Mouse (Mus musculus) ES-Bruce4 (cell line): ENCODE data around the gene Il31. TPM values are rescaled to one million over a fixed set of nuclear protein-coding genes. Genes with fewer than 3 reads are reported as not detected.

Source experiments
- H3K27ac ChIP-seq: 2 replicates; pipeline ENCODE4 v1.5.1; 2012; ENCODE audit warnings: low read length, inconsistent platforms; ENCODE audit not compliant: insufficient read depth
- H3K27me3 ChIP-seq: 2 replicates; pipeline ENCODE4 v1.6.1; 2012; ENCODE audit warnings: mild to moderate bottlenecking, low read length, inconsistent platforms; ENCODE audit not compliant: control insufficient read depth, poor library complexity, insufficient read depth, severe bottlenecking
- H3K36me3 ChIP-seq: 2 replicates; pipeline ENCODE4 v1.6.1; 2012; ENCODE audit warnings: inconsistent platforms, mild to moderate bottlenecking, low read length, moderate library complexity; ENCODE audit not compliant: control insufficient read depth, poor library complexity, insufficient read depth, severe bottlenecking
- H3K4me1 ChIP-seq: one replicate; pipeline ENCODE4 v1.8.1; 2011; ENCODE audit warnings: low read length; ENCODE audit not compliant: control insufficient read depth, insufficient read depth
- H3K4me3 ChIP-seq: 2 replicates; pipeline ENCODE4 v1.5.1; 2011; ENCODE audit warnings: low read depth, mild to moderate bottlenecking, low read length
- H3K9ac ChIP-seq: 2 replicates; pipeline ENCODE4 v1.6.1; 2012; ENCODE audit warnings: low read depth, mild to moderate bottlenecking, inconsistent platforms; ENCODE audit not compliant: poor library complexity, severe bottlenecking
- H3K9me3 ChIP-seq: replicated peaks from 2 replicates; pipeline ENCODE4 v1.6.1; 2012; ENCODE audit warnings: mild to moderate bottlenecking, low read length, inconsistent platforms; ENCODE audit not compliant: control insufficient read depth, poor library complexity, insufficient read depth, severe bottlenecking
- CTCF ChIP-seq: IDR thresholded peaks from one replicate; pipeline ENCODE4 v1.8.1; 2011; ENCODE audit warnings: low read depth, low read length
- EP300 ChIP-seq: IDR thresholded peaks from 2 replicates; pipeline ENCODE4 v1.6.1; 2011; ENCODE audit warnings: low read depth, low read length; ENCODE audit not compliant: insufficient read depth
- POLR2A ChIP-seq: IDR thresholded peaks from one replicate; pipeline ENCODE4 v1.8.1; 2011; ENCODE audit warnings: low read length; ENCODE audit not compliant: insufficient read depth
- polyA plus RNA-seq: library from polyadenylated mRNA; stranded (reverse); fragments of >200 nt; gene quantifications from 2 replicates; pipeline ENCODE4 v1.2.4, GENCODE M21; 2011; ENCODE audit warnings: low read depth; ENCODE audit not compliant: missing spikeins, insufficient read depth, insufficient read length

Gene Il31
- polyA plus RNA-seq, 1 experiment, result not detected

DNA sequence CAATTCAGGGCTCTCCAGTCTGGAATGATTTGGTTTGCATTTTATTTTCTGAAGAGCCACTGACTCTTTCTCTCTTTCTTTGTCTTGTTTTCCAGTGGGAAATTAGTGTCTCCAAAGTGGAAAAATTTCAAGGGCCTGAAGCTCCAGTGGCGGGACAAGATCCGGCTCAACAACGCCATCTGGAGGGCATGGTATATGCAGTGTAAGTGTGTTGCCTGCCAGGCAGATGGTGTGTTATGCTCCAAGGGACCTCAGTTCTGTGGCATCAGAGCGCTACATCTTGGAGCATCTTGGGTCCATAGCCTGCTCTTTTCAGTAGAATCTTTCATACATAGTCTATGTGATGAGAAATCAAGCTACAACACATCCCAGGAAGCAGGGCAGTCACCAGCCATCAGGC lies 49.3 kb downstream of the Il31 start:
- no peak overlapping the region for H3K4me3 ChIP-seq
- TF ChIP-seq POLR2A (no peak), CTCF (peak; percentile 68)
- H3K4me1 ChIP-seq, result no peaks in the 10 kb centered on the region

GRCm38 (mm10) chr5:123439312-123439711 lies 50.0 kb downstream of the Il31 start:
- no peak for TF ChIP-seq POLR2A
- TF ChIP-seq EP300, result no peak
- TF ChIP-seq CTCF, result no peak
- Histone ChIP-seq H3K27ac (no peak overlapping the region), H3K36me3 (no peaks in the 10 kb centered on the region), H3K4me3 (no peak overlapping the region), H3K4me1 (no peaks in the 10 kb centered on the region), H3K9ac (no peak overlapping the region), H3K27me3 (no peaks in the 10 kb centered on the region), H3K9me3 (no peaks in the 10 kb centered on the region)

More for the DNA sequence above, 49.3 kb downstream of the Il31 start:
- no peaks in the 10 kb centered on the region for H3K27me3 ChIP-seq
- no peak overlapping the region for H3K9ac ChIP-seq
- no peaks in the 10 kb centered on the region for H3K36me3 ChIP-seq
- H3K9me3 ChIP-seq, result no peaks in the 10 kb centered on the region
- no peak overlapping the region for H3K27ac ChIP-seq

GRCm38 (mm10) chr5:123438381-123438780 lies 50.9 kb downstream of the Il31 start:
- H3K9ac ChIP-seq, result no peak overlapping the region
- TF ChIP-seq CTCF, result no peak
- no peak for TF ChIP-seq POLR2A
- no peak for TF ChIP-seq EP300
- H3K27ac ChIP-seq, result no peak overlapping the region
- no peaks in the 10 kb centered on the region for H3K9me3 ChIP-seq
- H3K27me3 ChIP-seq, result no peaks in the 10 kb centered on the region
- no peaks in the 10 kb centered on the region for H3K36me3 ChIP-seq
- no peaks in the 10 kb centered on the region for H3K4me1 ChIP-seq
- H3K4me3 ChIP-seq, result no peak overlapping the region

- no peaks in the 10 kb centered on the region for H3K27me3 ChIP-seq
- H3K36me3 ChIP-seq, result no peaks in the 10 kb centered on the region
- TF ChIP-seq EP300 (no peak), CTCF (no peak), POLR2A (no peak)
Measured at GRCm38 (mm10) chr5:123436780-123437175, 52.5 kb downstream of the Il31 start.

GRCm38 (mm10) chr5:123436071-123436779 lies 53.1 kb downstream of the Il31 start:
- H3K27ac ChIP-seq, result no peak overlapping the region

More at GRCm38 (mm10) chr5:123436780-123437175, 52.5 kb downstream of the Il31 start:
- H3K4me1 ChIP-seq, result no peaks in the 10 kb centered on the region
- H3K9me3 ChIP-seq, result no peaks in the 10 kb centered on the region
- H3K27ac ChIP-seq, result no peak overlapping the region
- no peak overlapping the region for H3K4me3 ChIP-seq
- no peak overlapping the region for H3K9ac ChIP-seq

DNA sequence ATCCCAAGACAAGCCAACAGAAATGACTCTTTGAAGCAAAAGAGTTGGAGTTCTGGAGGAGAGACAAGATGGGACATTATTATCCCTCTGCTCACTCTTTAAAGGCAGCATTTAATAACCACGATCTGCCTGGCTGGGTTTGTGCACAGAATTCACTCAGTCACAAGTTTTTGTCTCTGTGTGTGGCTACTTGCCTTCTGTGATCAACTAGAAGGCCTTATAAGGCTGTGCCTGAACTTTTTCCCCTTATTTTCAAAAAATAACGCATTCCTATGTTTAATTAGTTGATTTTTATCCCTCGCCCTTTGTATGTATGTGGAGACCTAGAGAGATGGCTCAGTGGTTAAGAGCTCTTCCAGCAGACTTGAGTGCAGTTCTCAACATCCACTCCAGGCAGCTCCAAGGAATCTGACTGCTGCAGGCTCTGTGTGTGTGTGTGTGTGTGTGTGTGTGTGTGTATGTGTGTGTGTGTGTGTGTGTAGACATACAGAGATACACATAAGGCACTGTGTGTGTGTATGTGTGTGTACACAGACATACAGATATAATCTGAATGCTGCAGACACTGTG lies 56.9 kb downstream of the Il31 start:
- Histone ChIP-seq H3K27me3 (no peaks in the 10 kb centered on the region), H3K9me3 (no peaks in the 10 kb centered on the region), H3K4me1 (no peaks in the 10 kb centered on the region), H3K4me3 (no peak overlapping the region), H3K27ac (no peak overlapping the region), H3K36me3 (no peaks in the 10 kb centered on the region), H3K9ac (no peak overlapping the region)
- TF ChIP-seq POLR2A (no peak), EP300 (no peak), CTCF (no peak)

More at GRCm38 (mm10) chr5:123436071-123436779, 53.1 kb downstream of the Il31 start:
- H3K27me3 ChIP-seq, result no peaks in the 10 kb centered on the region
- TF ChIP-seq EP300 (no peak), POLR2A (no peak), CTCF (no peak)
- no peaks in the 10 kb centered on the region for H3K36me3 ChIP-seq
- H3K9me3 ChIP-seq, result no peaks in the 10 kb centered on the region
- H3K4me1 ChIP-seq, result no peaks in the 10 kb centered on the region
- H3K9ac ChIP-seq, result no peak overlapping the region
- no peak overlapping the region for H3K4me3 ChIP-seq
